ENCODE assay signal across 29 mouse cellular contexts in the genomic region with DNA sequence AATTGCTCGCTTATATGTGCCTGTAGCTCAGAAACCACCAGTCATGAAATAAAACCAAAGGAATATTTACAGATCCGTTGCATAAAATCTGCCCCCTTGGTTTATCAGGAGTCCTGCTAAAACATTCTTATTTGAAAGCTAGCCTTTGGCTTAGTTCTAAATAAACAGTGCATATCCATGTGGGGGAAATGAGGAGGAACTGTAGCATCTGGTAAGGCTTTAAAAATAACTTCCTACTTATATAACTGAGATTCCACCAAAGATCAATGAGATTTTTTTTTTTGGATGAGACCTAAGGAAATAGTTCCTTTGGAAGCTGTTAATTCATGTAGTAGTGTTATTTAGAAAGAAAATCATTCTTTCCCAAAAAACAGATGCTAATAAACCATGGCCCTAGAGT.
"Had no signal": no experiment of that assay in that cellular context is flagged by ENCODE, and none has a peak within 500 bp of the region (broad histone marks: within the 10 kb centered on the region; RNA-seq: fewer than 3 reads in every experiment).

No protein-coding gene starts in this region.

- DNase-seq: cerebellum, adult 2 months; cerebellum, adult 8-10 months; cerebellum, adult 9-10 months; cerebellum, adult 9-11 months; cerebellum, postnatal 10 days; cerebellum, postnatal 14 days; cerebellum, postnatal 25 days; cerebellum, postnatal 36 days; embryo, embryonic 11 days; forebrain, postnatal 0 days; gastrocnemius, adult 2 months; gastrocnemius, postnatal 10 days; gastrocnemius, postnatal 14 days; gastrocnemius, postnatal 25 days; gastrocnemius, postnatal 36 days; heart, adult 11 months; heart, adult 18-20 months; heart, adult 2 months had no signal

- ATAC-seq: forebrain, embryonic 13.5 days; forebrain, embryonic 14.5 days; forebrain, embryonic 15.5 days; forebrain, embryonic 16.5 days; forebrain, postnatal 0 days had no signal

- H3K4me3 ChIP-seq: embryonic facial prominence, embryonic 10.5 days; embryonic facial prominence, embryonic 12.5 days; embryonic facial prominence, embryonic 13.5 days; embryonic facial prominence, embryonic 15.5 days; erythroblast, embryonic 14.5 days; forebrain, embryonic 10.5 days; forebrain, embryonic 12.5 days; forebrain, embryonic 13.5 days; forebrain, embryonic 15.5 days; gastrocnemius, adult 2 months; heart, adult 2 months had no signal

- H3K27ac ChIP-seq: embryonic facial prominence, embryonic 10.5 days; embryonic facial prominence, embryonic 12.5 days; embryonic facial prominence, embryonic 13.5 days; embryonic facial prominence, embryonic 15.5 days; forebrain, embryonic 10.5 days; forebrain, embryonic 12.5 days; forebrain, embryonic 13.5 days; forebrain, embryonic 15.5 days; gastrocnemius, adult 2 months; heart, adult 2 months had no signal
